ENCODE assay signal across 25 mouse cellular contexts in genomic region chr16:26316281-26316680, GRCm38 (mm10). TPM values are rescaled to one million over a fixed set of nuclear protein-coding genes. Genes with fewer than 3 reads are reported as not detected.
DNase-seq lines count a peak whose midpoint lies in the region; ATAC-seq lines count a peak whose summit lies in the region.
"Had no signal": no experiment of that assay in that cellular context is flagged by ENCODE, and none has a peak within 500 bp of the region (broad histone marks: within the 10 kb centered on the region; RNA-seq: fewer than 3 reads in every experiment).

No protein-coding gene starts in this region.

- H3K27ac ChIP-seq in limb, embryonic 13.5 days = no peak overlapping the region
- no peak overlapping the region for H3K27ac ChIP-seq in limb, embryonic 10.5 days
- H3K27ac ChIP-seq: hindbrain, embryonic 15.5 days; kidney, postnatal 0 days; left cerebral cortex, adult 2 months; midbrain, embryonic 15.5 days; neural tube, embryonic 12.5 days had no signal

- H3K36me3 ChIP-seq in limb, embryonic 13.5 days = no peaks in the 10 kb centered on the region
- H3K36me3 ChIP-seq in limb, embryonic 10.5 days = no peaks in the 10 kb centered on the region
- H3K36me3 ChIP-seq: G1E; hindbrain, embryonic 15.5 days; midbrain, embryonic 15.5 days; neural tube, embryonic 12.5 days had no signal

- no peak overlapping the region for H3K4me2 ChIP-seq in limb, embryonic 13.5 days (replicated peaks)
- H3K4me2 ChIP-seq: hindbrain, embryonic 15.5 days; midbrain, embryonic 15.5 days; neural tube, embryonic 12.5 days had no signal

- peak; percentile 9 for DNase-seq in adrenal gland, postnatal 14 days
- DNase-seq in adrenal gland, adult 18-20 months (ENCODE audit: low spot score in 2 of 2) = no peak
- DNase-seq in limb, embryonic 10.5 days (ENCODE audit: low spot score) = no peak
- DNase-seq in 3T3-L1 (ENCODE audit: low read depth, low spot score) = peak; percentile 91
- peak; percentile 44 for DNase-seq in fibroblast of lung, adult 2 months (ENCODE audit: low read depth)
- no peak for DNase-seq in testis, postnatal 10 days (ENCODE audit: low spot score)
- DNase-seq: cerebellum, adult 18-20 months; cerebellum, postnatal 14 days; forebrain, postnatal 0 days; gastrocnemius, postnatal 25 days; kidney, adult 2 months; liver, postnatal 0 days; retina, postnatal 1 day; right cerebral cortex, postnatal 25 days; spleen, adult 18-20 months; thymus, postnatal 14 days had no signal

- whole genome bisulfite sequencing in limb, embryonic 13.5 days = 56% methylated on average over 7 of the region's 7 CpGs
- WGBS in limb, embryonic 10.5 days = 87% methylated on average over 7 of the region's 7 CpGs

- no peak overlapping the region for H3K4me3 ChIP-seq in limb, embryonic 13.5 days
- H3K4me3 ChIP-seq in limb, embryonic 10.5 days = no peak overlapping the region
- H3K4me3 ChIP-seq: hindbrain, embryonic 15.5 days; left cerebral cortex, adult 2 months; midbrain, embryonic 15.5 days; neural tube, embryonic 12.5 days had no signal

- no peaks in the 10 kb centered on the region for H3K9me3 ChIP-seq in limb, embryonic 13.5 days
- H3K9me3 ChIP-seq in limb, embryonic 10.5 days (replicated peaks) = no peaks in the 10 kb centered on the region
- H3K9me3 ChIP-seq: hindbrain, embryonic 15.5 days; midbrain, embryonic 15.5 days; neural tube, embryonic 12.5 days had no signal

- 0 out of 2 replicates have a peak, but pooled peaks cover 7% of the 10 kb centered on the region for H3K4me1 ChIP-seq in limb, embryonic 13.5 days
- no peaks in the 10 kb centered on the region for H3K4me1 ChIP-seq in limb, embryonic 10.5 days
- H3K4me1 ChIP-seq: hindbrain, embryonic 15.5 days; midbrain, embryonic 15.5 days; neural tube, embryonic 12.5 days had no signal

- no peak overlapping the region for H3K9ac ChIP-seq in limb, embryonic 13.5 days
- H3K9ac ChIP-seq: forebrain, postnatal 0 days; hindbrain, embryonic 15.5 days; liver, postnatal 0 days; midbrain, embryonic 15.5 days; neural tube, embryonic 12.5 days had no signal

- H3K27me3 ChIP-seq in limb, embryonic 13.5 days = no peaks in the 10 kb centered on the region
- H3K27me3 ChIP-seq in limb, embryonic 10.5 days (ENCODE audit: low read depth, poor library complexity, severe bottlenecking) = no peaks in the 10 kb centered on the region
- H3K27me3 ChIP-seq: CH12.LX; hindbrain, embryonic 15.5 days; midbrain, embryonic 15.5 days; neural tube, embryonic 12.5 days had no signal

- ATAC-seq in limb, embryonic 13.5 days (ENCODE audit: low FRiP score, low read depth) = peak; percentile 36; the same call in 1 of the 2 replicates
- ATAC-seq in megakaryocyte-erythroid progenitor cell, adult 5-6 weeks (replicated peaks; ENCODE audit: low FRiP score, low TSS enrichment, poor library complexity, severe bottlenecking) = no peak
- ATAC-seq: forebrain, postnatal 0 days; liver, postnatal 0 days; midbrain, embryonic 15.5 days had no signal

RNA-seq across cellular contexts. Expression of gene Cldn1, which starts 55.4 kb away (rescaled TPM):
- total RNA-seq in adrenal gland, postnatal 14 days (2021) = 15.6 and 22.8 TPM in 2 replicates
- total RNA-seq in adrenal gland, adult 18-20 months (2021) = 1 to 10 TPM; 5.0 to 9.4 TPM
- 10.1 and 10.7 TPM in 2 replicates for polyA plus RNA-seq in limb, embryonic 13.5 days (2015; fragmentation: Nextera tagmentation; extraction: Ambion mirVana)
- polyA plus RNA-seq in limb, embryonic 10.5 days (2016; fragmentation: Nextera tagmentation; extraction: Ambion mirVana) = 2.8 and 3.5 TPM in 2 replicates
- total RNA-seq in megakaryocyte-erythroid progenitor cell, adult 5-6 weeks (2014; fragmentation: Nextera tagmentation) = not detected in 2 replicates
- not detected in 2 replicates for total RNA-seq in megakaryocyte-erythroid progenitor cell, adult 5-6 weeks (2017)
- total RNA-seq: CH12.LX had no signal
- polyA plus RNA-seq: G1E had no signal

Comparison
In these comparisons a context has a peak if more than half of its experiments do, and no peak if none do; other contexts are left out.
1. DNase-seq: peak in adrenal gland, postnatal 14 days (single experiment), 3T3-L1 (single experiment) and fibroblast of lung, adult 2 months (single experiment); none in adrenal gland, adult 18-20 months (0 of 2), limb, embryonic 10.5 days (single experiment) and testis, postnatal 10 days (single experiment).
2. RNA of gene Cldn1, which starts 55.4 kb away (total RNA-seq): 15.6 to 22.8 TPM in adrenal gland, postnatal 14 days and 5.0 to 9.4 TPM in adrenal gland, adult 18-20 months; not detected in megakaryocyte-erythroid progenitor cell, adult 5-6 weeks; every median in the first group is over 4 times any median in the second.